Comparison of ENCODE assay signal across 25 mouse cellular contexts in the genomic region with DNA sequence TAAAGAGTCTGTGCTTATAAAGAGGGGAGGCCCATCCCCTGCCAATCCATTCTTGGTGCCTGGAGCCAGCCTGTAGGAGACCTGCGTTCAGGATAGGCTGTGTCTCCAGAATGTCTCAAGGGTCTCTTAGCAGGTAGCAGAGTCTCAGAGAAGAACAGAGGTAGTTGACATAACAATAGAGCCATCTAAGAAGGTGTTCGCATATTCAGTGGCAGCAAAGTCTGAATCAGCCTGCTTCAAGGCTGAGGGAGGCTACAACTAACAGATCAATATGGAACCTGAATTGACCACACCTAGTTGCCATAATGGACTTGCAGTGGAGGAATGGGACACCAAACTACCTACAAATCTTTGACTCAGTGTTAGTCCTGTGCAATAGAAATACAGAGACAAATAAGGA.
DNase-seq lines count a peak whose midpoint lies in the region; ATAC-seq and TF ChIP-seq lines count a peak whose summit lies in the region.
"Had no signal": no experiment of that assay in that cellular context is flagged by ENCODE, and none has a peak within 500 bp of the region (broad histone marks: within the 10 kb centered on the region; RNA-seq: fewer than 3 reads in every experiment).

No protein-coding gene starts in this region.

- intact Hi-C loops in gastrocnemius, postnatal 14 days (cut with DNase I; ENCODE audit: low total_unique reads), result no loop called here

- no peak overlapping the region for H3K27ac ChIP-seq in ES-E14 (ENCODE audit: insufficient read depth, low read depth, low read length, poor library complexity, severe bottlenecking)

- no peaks in the 10 kb centered on the region for H3K4me1 ChIP-seq in ES-E14 (ENCODE audit: control insufficient read depth in 2 of 2, insufficient read depth in 2 of 2, low read length in 2 of 2, poor library complexity in 1 of 2)

- in situ Hi-C loops in ES-E14 (cut with MboI; ENCODE audit: low sequenced_read_pairs in 2 of 2, unreplicated experiment in 2 of 2), result no loop called here

- H3K4me3 ChIP-seq in ES-E14 (ENCODE audit: insufficient read depth in 1 of 2, low read depth in 1 of 2, low read length in 2 of 2, poor library complexity in 1 of 2, severe bottlenecking in 1 of 2), result no peak overlapping the region

- ATAC-seq in activated CD4-positive, CD25-positive, alpha-beta regulatory T cell, adult 4 months, result no peak
- ATAC-seq: CD4-positive, CD25-positive, alpha-beta regulatory T cell, adult 4 months; Patski had no signal

- no peak overlapping the region for H3K9ac ChIP-seq in ES-E14 (ENCODE audit: insufficient read depth, low read depth, low read length, poor library complexity, severe bottlenecking)

- no peaks in the 10 kb centered on the region for H3K9me3 ChIP-seq in ES-E14 (ENCODE audit: control insufficient read depth, insufficient read depth, low read depth, low read length)
- H3K9me3 ChIP-seq: G1E had no signal

- no peaks in the 10 kb centered on the region for H3K36me3 ChIP-seq in ES-E14 (ENCODE audit: control insufficient read depth, insufficient read depth, low read length, poor library complexity, severe bottlenecking)
- H3K36me3 ChIP-seq: G1E had no signal

- DNase-seq in ES-CJ7 (ENCODE audit: low read depth, low spot score) (peak; percentile 86), ES-E14 (ENCODE audit: low read depth, low spot score) (peak; percentile 15), R1 (ENCODE audit: low read depth, low spot score) (peak; percentile 57), ZHBTc4 (ENCODE audit: low read depth, low spot score) (peak; percentile 73)
- DNase-seq in embryo, embryonic 11 days, result no peak
- no peak for DNase-seq in urinary bladder, postnatal 10 days (ENCODE audit: low spot score)
- DNase-seq in gastrocnemius, postnatal 14 days, result no peak
- DNase-seq: adrenal gland, adult 2 months; adrenal gland, adult 8-10 months; adrenal gland, postnatal 10 days; adrenal gland, postnatal 14 days; adrenal gland, postnatal 25 days; adrenal gland, postnatal 36 days; B cell, adult 2 months; cerebellum, adult 11 months; cerebellum, adult 11-12 months; cerebellum, adult 18-20 months; cerebellum, adult 2 months; cerebellum, adult 8-10 months; cerebellum, adult 9-10 months; cerebellum, adult 9-11 months had no signal

TF ChIP-seq in ES-E14, 5 proteins besides CTCF, POLR2A, EP300 and RAD21:
- TF ChIP-seq MAFK (IDR thresholded peaks at IDR 0.05; ENCODE audit: insufficient read depth, low read depth, low read length), result no peak
- no peak for TF ChIP-seq HCFC1 (IDR thresholded peaks at IDR 0.05; ENCODE audit: borderline replicate concordance, insufficient read depth, low read length)

Comparison
In these comparisons a context has a peak if more than half of its experiments do, and no peak if none do; other contexts are left out.
1. DNase-seq: peak in ES-CJ7 (single experiment), ES-E14 (single experiment), R1 (single experiment) and ZHBTc4 (single experiment); none in embryo, embryonic 11 days (single experiment), urinary bladder, postnatal 10 days (single experiment) and gastrocnemius, postnatal 14 days (single experiment).